Mouse (Mus musculus) ES-E14 (cell line): Measurements from ENCODE around the gene Mpv17l2. TPM values are rescaled to one million over a fixed set of nuclear protein-coding genes. Genes with fewer than 3 reads are reported as not detected.
A peak's percentile ranks its signal among the peaks of the same experiment; 100 is the strongest.

Experiments
- DNase-seq: peaks from one replicate; pipeline ENCODE4 v3.0.0-alpha.2; 2013; ENCODE audit warnings: low read depth, low spot score
- H3K27ac ChIP-seq: 2 replicates; pipeline ENCODE4 v1.5.1; 2012; ENCODE audit warnings: low read depth, mild to moderate bottlenecking, low read length, moderate library complexity, mixed read lengths; ENCODE audit not compliant: poor library complexity, insufficient read depth, severe bottlenecking
- H3K36me3 ChIP-seq: 2 replicates; pipeline ENCODE4 v1.6.1; 2012; ENCODE audit warnings: mild to moderate bottlenecking, low read length, moderate library complexity, mixed read lengths; ENCODE audit not compliant: control insufficient read depth, poor library complexity, insufficient read depth, severe bottlenecking
- H3K4me1 ChIP-seq, 2 experiments: fragments of 150-350 bp in 1 of 2; sonication (generic) in 1 of 2; 2 replicates each; pipeline ENCODE4 v1.6.1; 2012; ENCODE audit warnings: low read length in 2 of 2, mild to moderate bottlenecking in 1 of 2, mixed read lengths in 1 of 2; ENCODE audit not compliant: control insufficient read depth in 2 of 2, insufficient read depth in 2 of 2, poor library complexity in 1 of 2
- H3K4me3 ChIP-seq, 2 experiments: fragments of 150-350 bp in 1 of 2; sonication (generic) in 1 of 2; 2 replicates each; pipeline ENCODE4 v1.5.1; 2012; ENCODE audit warnings: low read length in 2 of 2, low read depth in 1 of 2, mild to moderate bottlenecking in 1 of 2, mixed read lengths in 1 of 2; ENCODE audit not compliant: insufficient read depth in 1 of 2, poor library complexity in 1 of 2, severe bottlenecking in 1 of 2
- H3K9ac ChIP-seq: 2 replicates; pipeline ENCODE4 v1.6.1; 2012; ENCODE audit warnings: low read depth, mild to moderate bottlenecking, low read length, mixed read lengths; ENCODE audit not compliant: poor library complexity, insufficient read depth, severe bottlenecking
- H3K9me3 ChIP-seq: fragments of 150-350 bp; sonication (generic); 2 replicates; pipeline ENCODE4 v1.6.1; 2012; ENCODE audit warnings: low read depth, mild to moderate bottlenecking, low read length; ENCODE audit not compliant: control insufficient read depth, insufficient read depth
- CHD2 ChIP-seq: IDR thresholded peaks from 2 replicates; pipeline ENCODE4 v1.6.1; 2014; ENCODE audit warnings: mild to moderate bottlenecking, low read depth, low read length, inconsistent platforms
- HCFC1 ChIP-seq: IDR thresholded peaks from 2 replicates; pipeline ENCODE4 v1.6.1; 2012; ENCODE audit warnings: low read length, inconsistent platforms, borderline replicate concordance; ENCODE audit not compliant: insufficient read depth
- MAFK ChIP-seq: IDR thresholded peaks from 2 replicates; pipeline ENCODE4 v1.6.1; 2014; ENCODE audit warnings: mild to moderate bottlenecking, low read depth, low read length, inconsistent platforms; ENCODE audit not compliant: insufficient read depth
- ZC3H11A ChIP-seq: IDR thresholded peaks from 2 replicates; pipeline ENCODE4 v1.6.1; 2012; ENCODE audit warnings: low read depth, mild to moderate bottlenecking, inconsistent platforms, low read length, borderline replicate concordance
- ZNF384 ChIP-seq: IDR thresholded peaks from 2 replicates; pipeline ENCODE4 v1.6.1; 2012; ENCODE audit warnings: low read depth, low read length, inconsistent platforms
- in situ Hi-C, 2 experiments: fragments of 600-800 bp; cut with MboI; formaldehyde crosslinking; loops; one replicate each; pipeline ENCODE4 v1.15.1; 2025; ENCODE audit warnings: low sequenced_read_pairs in 2 of 2, inconsistent platforms in 1 of 2; ENCODE audit not compliant: unreplicated experiment in 2 of 2
- total RNA-seq: library from RNA; depleted of rRNA; stranded (reverse); fragments of 300-350 nt; gene quantifications from 2 replicates; pipeline ENCODE4 v1.2.3, GENCODE M21; 2012

Gene Mpv17l2
- total RNA-seq, 1 experiment = 49.9 TPM

- H3K9ac ChIP-seq = no peak overlapping the region
- TF ChIP-seq CHD2 = no peak
- no peak for TF ChIP-seq MAFK
- TF ChIP-seq ZC3H11A = no peak
- no peak for TF ChIP-seq ZNF384
- TF ChIP-seq HCFC1 = no peak
- H3K27ac ChIP-seq = no peak overlapping the region
- H3K4me3 ChIP-seq = no peak overlapping the region
- DNase-seq = no peak
- no peaks in the 10 kb centered on the region for H3K9me3 ChIP-seq
- H3K4me1 ChIP-seq = peaks cover 1 to 10% of the 10 kb centered on the region in 2 experiments; a peak in 2 of 4 replicates
- in situ Hi-C loops = no loop called here
- no peaks in the 10 kb centered on the region for H3K36me3 ChIP-seq
These were observed 34.8 kb downstream of the Mpv17l2 start for GRCm38 (mm10) chr8:70725792-70726447.

- TF ChIP-seq MAFK = no peak
- no peak for TF ChIP-seq CHD2
- TF ChIP-seq ZNF384 = no peak
- no peak for TF ChIP-seq ZC3H11A
- TF ChIP-seq HCFC1 = no peak
- Histone ChIP-seq H3K4me3 (peak overlapping the region; percentile 30 to 31; a peak in 1 of 4 replicates), H3K9ac (0 out of 2 replicates have a peak overlapping the region, but pooled peaks have one; percentile 18), H3K9me3 (no peaks in the 10 kb centered on the region), H3K27ac (no peak overlapping the region), H3K4me1 (peaks cover 0 to 6% of the 10 kb centered on the region in 2 experiments; a peak in 1 of 4 replicates), H3K36me3 (no peaks in the 10 kb centered on the region)
- no peak for DNase-seq
- in situ Hi-C loops = no loop called here
These were observed 36.5 kb downstream of the Mpv17l2 start for GRCm38 (mm10) chr8:70724216-70724615.

- H3K9me3 ChIP-seq = no peaks in the 10 kb centered on the region
- no peak for TF ChIP-seq ZNF384
- TF ChIP-seq CHD2 = no peak
- no peak for TF ChIP-seq HCFC1
- TF ChIP-seq ZC3H11A = no peak
- no peak for TF ChIP-seq MAFK
- H3K4me1 ChIP-seq = peaks cover 0 to 6% of the 10 kb centered on the region in 2 experiments; a peak in 1 of 4 replicates
- no peak within 1 kb of the TSS for H3K27ac ChIP-seq
- in situ Hi-C loops = no loop called here
- peak within 1 kb of the TSS; percentile 30 to 31; a peak in 1 of 4 replicates for H3K4me3 ChIP-seq
- 0 out of 2 replicates have a peak within 1 kb of the TSS, but pooled peaks have one; percentile 18 for H3K9ac ChIP-seq
- no peaks in the 10 kb centered on the region for H3K36me3 ChIP-seq
- DNase-seq = no peak
These were observed 37.1 kb downstream of the Mpv17l2 start, which contains the start of gene Pde4c for GRCm38 (mm10) chr8:70723486-70724210. Pde4c (plus strand) TSS chr8:70723720.

GRCm38 (mm10) chr8:70721601-70722000, 39.1 kb downstream of the Mpv17l2 start:
- H3K4me1 ChIP-seq = peaks cover 0 to 13% of the 10 kb centered on the region in 2 experiments; a peak in 1 of 4 replicates
- H3K27ac ChIP-seq = no peak overlapping the region
- TF ChIP-seq ZC3H11A = no peak
- no peak for TF ChIP-seq ZNF384
- TF ChIP-seq HCFC1 = no peak
- TF ChIP-seq CHD2 = no peak
- no peaks in the 10 kb centered on the region for H3K36me3 ChIP-seq
- no peak overlapping the region for H3K4me3 ChIP-seq
- H3K9ac ChIP-seq = no peak overlapping the region
- in situ Hi-C loops = no loop called here
- H3K9me3 ChIP-seq = no peaks in the 10 kb centered on the region
- no peak for DNase-seq
